Mouse (Mus musculus): ENCODE results near the gene Prr22. TPM values are rescaled to one million over a fixed set of nuclear protein-coding genes. Genes with fewer than 3 reads are reported as not detected.
A peak's percentile ranks its signal among the peaks of the same experiment; 100 is the strongest.

Gene Prr22
- polyA plus RNA-seq, 1 experiment from 2014 or later, result 2.3 TPM

DNA sequence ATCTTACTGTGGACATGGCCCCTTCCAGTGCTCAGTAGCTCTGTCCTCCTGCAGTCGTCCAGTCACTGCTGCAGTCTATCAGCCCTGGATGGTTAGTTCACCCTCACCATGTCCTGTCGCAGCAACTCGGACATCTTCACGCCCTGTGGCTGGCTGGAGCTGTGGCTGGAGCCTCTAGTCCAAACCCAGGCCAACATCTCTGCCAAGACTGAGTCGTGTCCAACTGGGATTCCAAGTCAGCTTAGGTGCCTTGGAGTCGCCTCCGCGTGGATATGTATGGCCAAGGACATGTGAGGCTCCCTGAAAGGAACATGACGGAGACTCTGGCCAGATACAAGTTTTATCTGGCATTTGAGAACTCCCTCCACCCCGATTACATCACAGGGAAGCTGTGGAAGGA, 31.8 kb upstream of the Prr22 start:
- Histone ChIP-seq H3K27ac (ENCODE audit: low read depth, low read length) (no peak overlapping the region), H3K4me1 (ENCODE audit: control insufficient read depth, insufficient read depth, low read length) (no peaks in the 10 kb centered on the region), H3K4me3 (ENCODE audit: low read length) (no peak overlapping the region), H3K4me2 (replicated peaks; ENCODE audit: low read depth, low read length) (no peak overlapping the region), H3K27me3 (ENCODE audit: control insufficient read depth, insufficient read depth, low read length) (no peaks in the 10 kb centered on the region), H3K9ac (ENCODE audit: low read depth, low read length) (no peak overlapping the region), H3K36me3 (ENCODE audit: control insufficient read depth, insufficient read depth, low read length) (no peaks in the 10 kb centered on the region), H3K9me3 (ENCODE audit: control insufficient read depth, low read length) (no peaks in the 10 kb centered on the region)
- no peak for ATAC-seq (ENCODE audit: low FRiP score, low TSS enrichment)
- 78% methylated on average over 10 of the region's 10 CpGs for WGBS

DNA sequence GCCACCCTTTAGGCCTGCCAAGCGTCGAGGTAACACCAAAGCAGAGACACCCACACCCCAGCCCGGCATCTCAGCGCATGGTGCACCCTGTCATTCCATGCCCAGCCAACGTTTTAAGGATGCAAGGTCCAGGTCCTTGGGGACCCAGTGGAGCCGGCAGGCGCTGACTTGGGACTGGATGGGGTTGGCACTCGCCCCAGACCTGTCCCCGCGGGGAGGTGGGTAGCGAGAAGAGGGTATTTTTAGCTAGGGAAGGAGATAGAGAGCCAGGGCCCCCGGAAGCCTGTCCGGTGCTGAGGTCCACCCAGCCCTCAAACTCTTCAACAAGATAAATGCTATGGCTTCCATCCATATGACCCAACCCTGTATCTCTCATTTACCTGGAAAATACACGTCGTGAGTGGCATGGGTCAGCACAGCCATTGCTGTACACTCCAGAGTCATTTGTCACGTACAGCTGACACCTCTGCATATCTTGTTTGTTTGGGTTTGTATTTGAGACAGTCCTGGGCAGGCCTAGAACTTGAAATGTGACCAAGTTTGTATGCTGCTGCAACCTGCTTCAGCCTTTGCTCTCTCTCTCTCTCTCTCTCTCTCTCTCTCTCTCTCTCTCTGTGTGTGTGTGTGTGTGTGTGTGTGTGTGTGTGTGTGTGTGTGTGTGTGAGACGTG, 29.8 kb upstream of the Prr22 start:
- Histone ChIP-seq H3K27me3 (ENCODE audit: control insufficient read depth, insufficient read depth, low read length) (no peaks in the 10 kb centered on the region), H3K9me3 (ENCODE audit: control insufficient read depth, low read length) (no peaks in the 10 kb centered on the region), H3K4me2 (replicated peaks; ENCODE audit: low read depth, low read length) (no peak overlapping the region), H3K4me1 (ENCODE audit: control insufficient read depth, insufficient read depth, low read length) (no peaks in the 10 kb centered on the region), H3K27ac (ENCODE audit: low read depth, low read length) (no peak overlapping the region), H3K36me3 (ENCODE audit: control insufficient read depth, insufficient read depth, low read length) (no peaks in the 10 kb centered on the region), H3K4me3 (ENCODE audit: low read length) (no peak overlapping the region), H3K9ac (ENCODE audit: low read depth, low read length) (no peak overlapping the region)
- ATAC-seq (ENCODE audit: low FRiP score, low TSS enrichment), result no peak
- WGBS, result 80% methylated on average over 17 of the region's 17 CpGs

DNA sequence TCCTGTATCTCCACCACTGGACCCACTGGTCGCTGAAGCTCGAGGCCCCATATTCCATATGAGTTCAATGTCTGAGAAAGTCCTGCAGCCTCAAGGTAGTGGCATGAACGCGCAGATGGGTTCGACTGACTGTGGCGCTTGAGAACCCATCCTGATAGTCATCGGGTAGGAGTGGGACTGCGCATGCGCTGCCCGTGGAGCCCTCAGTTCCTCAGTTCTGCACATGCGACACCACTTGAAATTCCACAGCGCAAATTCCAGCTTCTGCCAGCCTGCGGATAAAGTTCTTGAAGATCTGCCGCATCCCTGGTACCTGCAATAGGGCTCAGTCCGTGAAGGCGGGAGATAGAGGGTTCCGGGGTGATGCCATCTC, 29.3 kb upstream of the Prr22 start:
- no peaks in the 10 kb centered on the region for H3K9me3 ChIP-seq (ENCODE audit: control insufficient read depth, low read length)
- no peak overlapping the region for H3K4me3 ChIP-seq (ENCODE audit: low read length)
- H3K4me1 ChIP-seq (ENCODE audit: control insufficient read depth, insufficient read depth, low read length), result no peaks in the 10 kb centered on the region
- no peak overlapping the region for H3K9ac ChIP-seq (ENCODE audit: low read depth, low read length)
- no peak overlapping the region for H3K27ac ChIP-seq (ENCODE audit: low read depth, low read length)
- ATAC-seq (ENCODE audit: low FRiP score, low TSS enrichment), result no peak
- H3K36me3 ChIP-seq (ENCODE audit: control insufficient read depth, insufficient read depth, low read length), result no peaks in the 10 kb centered on the region
- WGBS, result 75% methylated on average over 17 of the region's 17 CpGs
- H3K4me2 ChIP-seq (replicated peaks; ENCODE audit: low read depth, low read length), result no peak overlapping the region
- H3K27me3 ChIP-seq (ENCODE audit: control insufficient read depth, insufficient read depth, low read length), result no peaks in the 10 kb centered on the region

DNA sequence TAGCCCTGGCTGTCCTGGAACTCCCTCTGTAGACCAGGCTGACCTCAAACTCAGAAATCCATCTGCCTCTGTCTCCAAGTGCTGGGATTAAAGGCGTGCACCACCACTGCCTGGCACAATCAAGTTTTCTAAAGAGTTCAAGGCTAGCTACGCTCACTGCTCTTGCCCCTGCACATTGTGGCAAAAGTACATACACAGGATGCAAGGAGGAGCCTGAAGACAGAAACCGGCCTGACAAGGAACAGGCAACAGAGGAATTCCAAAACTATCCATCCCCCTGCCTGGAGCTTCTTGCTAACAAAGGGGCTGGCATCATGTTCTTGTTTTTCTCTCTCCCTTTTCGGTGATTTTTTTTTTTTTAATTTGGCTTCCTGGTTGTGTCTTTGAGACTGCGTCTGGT, 25.9 kb upstream of the Prr22 start:
- no peak for ATAC-seq (ENCODE audit: low FRiP score, low TSS enrichment)
- Histone ChIP-seq H3K4me1 (ENCODE audit: control insufficient read depth, insufficient read depth, low read length) (no peaks in the 10 kb centered on the region), H3K36me3 (ENCODE audit: control insufficient read depth, insufficient read depth, low read length) (no peaks in the 10 kb centered on the region), H3K9me3 (ENCODE audit: control insufficient read depth, low read length) (no peaks in the 10 kb centered on the region), H3K9ac (ENCODE audit: low read depth, low read length) (no peak overlapping the region), H3K4me3 (ENCODE audit: low read length) (no peak overlapping the region), H3K27me3 (ENCODE audit: control insufficient read depth, insufficient read depth, low read length) (peaks cover 3% of the 10 kb centered on the region; the same call in 1 of the 2 replicates), H3K4me2 (replicated peaks; ENCODE audit: low read depth, low read length) (no peak overlapping the region), H3K27ac (ENCODE audit: low read depth, low read length) (no peak overlapping the region)
- 59% methylated on average over 5 of the region's 5 CpGs for WGBS

DNA sequence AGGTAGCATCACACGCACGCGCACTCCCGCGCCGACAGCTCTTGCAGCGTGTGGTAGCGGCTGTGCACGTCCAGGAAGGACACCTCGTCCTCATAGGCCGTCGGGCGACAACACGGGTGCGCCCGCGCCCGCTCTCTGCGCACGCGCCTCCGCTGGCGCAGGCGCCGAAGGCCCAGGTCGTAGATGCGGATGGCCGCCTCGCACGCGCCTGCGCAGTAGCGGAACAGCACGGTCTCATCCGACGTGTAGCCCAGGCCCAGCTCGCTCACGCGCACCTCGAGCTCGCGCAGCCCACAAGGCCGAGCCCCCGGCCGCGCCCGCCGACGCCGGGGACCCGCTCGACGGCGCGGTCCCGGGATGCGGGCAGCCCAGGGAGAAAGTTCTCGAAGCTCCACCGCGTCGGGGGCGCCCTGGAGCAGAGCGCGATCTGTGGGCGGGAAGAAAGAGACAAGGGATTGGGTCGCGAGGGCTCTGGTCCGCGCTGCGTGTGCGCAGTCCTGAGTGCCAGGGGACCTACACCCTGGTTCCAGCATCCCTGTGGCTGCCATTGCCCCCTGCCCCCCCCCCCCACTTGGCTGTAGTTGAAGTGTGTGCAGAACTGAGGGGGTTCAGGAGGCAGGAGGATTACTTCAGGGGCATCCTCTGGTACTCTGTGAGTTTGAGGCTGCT, 18.5 kb upstream of the Prr22 start:
- no peaks in the 10 kb centered on the region for H3K36me3 ChIP-seq (ENCODE audit: control insufficient read depth, insufficient read depth, low read length)
- H3K9ac ChIP-seq (ENCODE audit: low read depth, low read length), result no peak overlapping the region
- H3K9me3 ChIP-seq (ENCODE audit: control insufficient read depth, low read length), result no peaks in the 10 kb centered on the region
- peak; percentile 65 for ATAC-seq (ENCODE audit: low FRiP score, low TSS enrichment)
- 26% methylated on average over 69 of the region's 71 CpGs for WGBS
- peak overlapping the region; percentile 39 for H3K4me2 ChIP-seq (replicated peaks; ENCODE audit: low read depth, low read length)
- peaks cover 52% of the 10 kb centered on the region for H3K27me3 ChIP-seq (ENCODE audit: control insufficient read depth, insufficient read depth, low read length)
- H3K4me1 ChIP-seq (ENCODE audit: control insufficient read depth, insufficient read depth, low read length), result peaks cover 5% of the 10 kb centered on the region; the same call in 1 of the 2 replicates
- peak overlapping the region; percentile 12 for H3K4me3 ChIP-seq (ENCODE audit: low read length)
- H3K27ac ChIP-seq (ENCODE audit: low read depth, low read length), result no peak overlapping the region

DNA sequence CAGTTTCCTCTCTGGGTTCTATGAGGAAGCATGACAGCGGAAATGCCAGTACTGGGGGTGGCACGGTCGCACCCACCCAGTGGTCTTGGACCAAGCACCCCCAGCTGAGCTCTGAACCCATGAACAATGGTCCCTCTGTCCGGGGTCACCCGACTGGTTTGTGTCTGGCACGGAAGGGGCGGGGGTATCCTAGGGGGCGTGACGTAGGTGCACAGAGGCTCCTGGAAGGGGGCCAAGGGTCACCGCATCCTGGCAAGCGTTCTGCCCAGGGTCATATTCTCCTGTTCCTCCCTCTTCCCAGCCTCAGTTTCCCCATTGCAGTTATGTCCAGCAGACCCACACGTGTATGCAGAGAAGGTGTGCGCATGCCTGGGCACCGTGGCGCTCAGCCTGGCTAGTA, 16.6 kb upstream of the Prr22 start:
- peaks cover 5% of the 10 kb centered on the region; the same call in 1 of the 2 replicates for H3K4me1 ChIP-seq (ENCODE audit: control insufficient read depth, insufficient read depth, low read length)
- no peak overlapping the region for H3K4me2 ChIP-seq (replicated peaks; ENCODE audit: low read depth, low read length)
- H3K27ac ChIP-seq (ENCODE audit: low read depth, low read length), result no peak overlapping the region
- no peak for ATAC-seq (ENCODE audit: low FRiP score, low TSS enrichment)
- no peak overlapping the region for H3K4me3 ChIP-seq (ENCODE audit: low read length)
- no peaks in the 10 kb centered on the region for H3K9me3 ChIP-seq (ENCODE audit: control insufficient read depth, low read length)
- H3K9ac ChIP-seq (ENCODE audit: low read depth, low read length), result no peak overlapping the region
- 21% methylated on average over 15 of the region's 15 CpGs for WGBS
- peaks cover 60% of the 10 kb centered on the region for H3K27me3 ChIP-seq (ENCODE audit: control insufficient read depth, insufficient read depth, low read length)
- no peaks in the 10 kb centered on the region for H3K36me3 ChIP-seq (ENCODE audit: control insufficient read depth, insufficient read depth, low read length)

DNA sequence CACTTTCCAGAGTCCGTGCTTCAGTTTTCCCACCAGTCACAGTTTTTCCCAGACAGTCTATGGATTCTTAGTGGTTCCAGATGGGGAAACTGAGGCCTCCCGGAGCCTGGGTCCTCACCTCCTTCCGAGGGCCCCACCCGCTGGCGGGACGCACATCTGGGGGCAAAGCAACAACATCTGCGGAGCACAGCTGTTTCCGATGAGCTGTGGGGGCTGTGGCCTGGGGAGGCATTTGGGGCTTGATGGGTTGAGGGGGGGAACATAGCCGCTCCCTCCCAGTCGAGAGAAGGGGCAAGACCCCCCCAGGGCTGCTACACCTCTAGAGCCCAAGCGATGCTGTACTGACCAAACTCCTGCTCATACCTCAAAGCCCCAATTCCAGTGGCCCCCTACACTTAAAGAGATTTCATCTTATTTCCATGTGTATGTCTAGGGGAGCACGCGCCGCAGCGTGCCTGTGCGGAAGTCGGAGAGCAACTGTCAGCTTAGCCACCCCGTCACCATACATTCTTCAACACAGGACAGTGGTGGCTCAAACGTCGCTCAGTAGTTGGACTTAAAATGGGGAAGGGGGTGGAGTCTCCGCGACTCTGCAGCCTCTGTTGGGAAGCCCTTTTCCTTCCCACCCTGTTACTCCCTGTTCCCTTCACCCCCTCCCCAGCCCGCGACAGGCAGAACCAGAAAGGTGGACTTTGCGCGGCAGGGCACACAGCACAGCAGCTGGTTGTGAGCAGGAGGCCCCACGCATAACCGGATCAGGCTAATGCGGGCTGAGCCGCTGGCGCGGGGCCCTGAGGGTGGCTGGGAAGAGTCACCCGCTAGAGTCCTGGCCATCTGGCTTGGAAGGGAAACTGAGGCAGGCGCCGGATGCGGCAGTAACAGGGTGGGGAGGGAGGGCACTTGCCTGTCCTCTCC, 15.5 kb upstream of the Prr22 start:
- H3K4me3 ChIP-seq (ENCODE audit: low read length), result no peak overlapping the region; the same call in 1 of the 2 replicates
- no peak for ATAC-seq (ENCODE audit: low FRiP score, low TSS enrichment)

DNA sequence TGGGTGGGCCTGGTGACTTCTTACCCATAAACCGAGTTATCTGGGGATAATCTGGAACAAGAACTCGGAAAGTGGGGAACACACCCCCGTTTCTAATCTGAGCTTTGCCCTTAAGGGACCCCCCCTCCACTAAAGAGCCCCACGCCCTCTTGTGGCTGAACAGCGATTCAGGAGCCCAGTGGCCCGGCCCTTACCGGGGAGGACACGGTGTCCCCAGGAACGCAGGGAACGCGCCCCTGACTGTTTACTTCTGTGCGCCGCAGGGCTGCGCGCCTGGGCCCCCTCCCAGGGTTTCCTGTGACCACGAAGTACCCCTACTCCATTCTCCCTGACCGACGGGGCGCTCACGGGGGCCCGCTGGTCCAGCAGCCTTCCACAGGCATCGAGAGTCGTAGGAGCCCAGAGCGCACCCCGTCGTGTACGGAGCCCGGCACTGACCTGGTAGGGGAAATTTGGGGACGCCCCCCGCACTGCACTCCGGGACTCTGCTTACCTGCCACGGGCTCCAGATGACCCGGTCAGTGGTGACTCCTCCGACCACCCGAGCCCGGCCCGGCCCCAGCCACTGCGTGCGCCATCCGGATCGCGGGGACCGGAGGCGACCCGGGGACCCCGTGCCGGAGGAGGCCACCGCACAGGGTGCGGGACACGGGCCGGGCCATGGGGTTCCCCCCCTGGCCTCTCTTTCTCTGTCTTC, 13.2 kb upstream of the Prr22 start:
- H3K9ac ChIP-seq (ENCODE audit: low read depth, low read length), result peak overlapping the region; percentile 65
- 3% methylated on average over 49 of the region's 51 CpGs for WGBS
- no peak overlapping the region for H3K27ac ChIP-seq (ENCODE audit: low read depth, low read length)
- H3K27me3 ChIP-seq (ENCODE audit: control insufficient read depth, insufficient read depth, low read length), result peaks cover 51% of the 10 kb centered on the region
- H3K36me3 ChIP-seq (ENCODE audit: control insufficient read depth, insufficient read depth, low read length), result no peaks in the 10 kb centered on the region
- ATAC-seq (ENCODE audit: low FRiP score, low TSS enrichment), result peak; percentile 25
- H3K4me2 ChIP-seq (replicated peaks; ENCODE audit: low read depth, low read length), result peak overlapping the region; percentile 97
- H3K9me3 ChIP-seq (ENCODE audit: control insufficient read depth, low read length), result no peaks in the 10 kb centered on the region
- H3K4me1 ChIP-seq (ENCODE audit: control insufficient read depth, insufficient read depth, low read length), result peaks cover 5% of the 10 kb centered on the region; the same call in 1 of the 2 replicates
- H3K4me3 ChIP-seq (ENCODE audit: low read length), result peak overlapping the region; percentile 51

More for the DNA sequence above, 15.5 kb upstream of the Prr22 start:
- H3K27me3 ChIP-seq (ENCODE audit: control insufficient read depth, insufficient read depth, low read length), result peaks cover 56% of the 10 kb centered on the region
- H3K4me1 ChIP-seq (ENCODE audit: control insufficient read depth, insufficient read depth, low read length), result peaks cover 5% of the 10 kb centered on the region; the same call in 1 of the 2 replicates
- no peaks in the 10 kb centered on the region for H3K36me3 ChIP-seq (ENCODE audit: control insufficient read depth, insufficient read depth, low read length)
- no peak overlapping the region; the same call in 1 of the 2 replicates for H3K9ac ChIP-seq (ENCODE audit: low read depth, low read length)
- no peak overlapping the region for H3K27ac ChIP-seq (ENCODE audit: low read depth, low read length)
- 14% methylated on average over 36 of the region's 36 CpGs for WGBS
- H3K4me2 ChIP-seq (replicated peaks; ENCODE audit: low read depth, low read length), result no peak overlapping the region
- H3K9me3 ChIP-seq (ENCODE audit: control insufficient read depth, low read length), result no peaks in the 10 kb centered on the region

Data from kidney, embryonic 14.5 days (tissue).